Mouse (Mus musculus) brain, embryonic 14.5 days (tissue): Measurements from ENCODE around the gene Tnk2.

Experiments
- CTCF ChIP-seq: fragments of 200-500 bp; IDR thresholded peaks from 2 replicates; pipeline ENCODE4 v1.5.1; 2012; ENCODE audit warnings: inconsistent platforms, mild to moderate bottlenecking, moderate library complexity, borderline replicate concordance; ENCODE audit not compliant: insufficient read depth, insufficient read length; ENCODE audit errors: extremely low read depth
- POLR2A ChIP-seq: fragments of 200-500 bp; IDR thresholded peaks from 2 replicates; pipeline ENCODE4 v1.6.1; 2012; ENCODE audit warnings: mild to moderate bottlenecking, inconsistent platforms, borderline replicate concordance; ENCODE audit not compliant: poor library complexity, insufficient read depth, insufficient read length, severe bottlenecking; ENCODE audit errors: extremely low read depth

DNA sequence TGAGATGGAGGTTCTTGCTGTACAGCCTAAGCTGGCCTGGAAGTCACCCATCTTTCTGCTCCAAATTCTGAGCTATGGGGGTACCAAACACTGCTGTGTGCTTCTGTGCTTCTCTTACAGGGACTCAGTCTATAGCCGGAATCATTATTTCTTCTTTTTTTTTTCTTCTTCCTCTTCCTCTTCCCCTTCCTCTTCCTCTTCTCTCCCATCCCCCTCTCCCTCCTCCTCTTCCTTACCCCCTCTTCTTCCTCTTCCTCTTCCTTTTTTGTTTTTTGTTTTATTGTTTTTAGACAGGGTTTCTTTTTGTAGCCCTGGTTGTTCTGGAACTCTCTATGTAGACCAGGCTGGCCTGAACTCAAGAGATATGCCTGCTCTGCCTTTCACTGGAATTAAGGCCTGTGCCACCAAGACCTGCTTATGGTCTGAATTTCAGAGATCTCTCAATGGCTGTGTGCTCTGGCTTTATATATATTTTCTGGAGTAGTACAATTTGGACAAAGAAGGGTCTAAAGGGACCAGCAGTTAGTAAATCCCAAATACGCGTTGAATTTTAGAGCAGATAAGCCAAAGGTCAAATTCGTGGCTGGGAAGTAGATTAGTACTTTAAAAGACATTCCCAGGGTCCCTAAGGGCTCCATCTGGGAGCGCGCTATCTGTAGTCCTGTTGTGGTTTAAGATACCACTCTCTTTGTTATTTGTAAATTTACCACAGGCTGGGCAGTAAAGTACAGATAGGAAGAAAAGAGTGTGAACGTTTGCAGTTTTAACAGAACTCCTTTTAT, 35.9 kb upstream of the Tnk2 start:
- TF ChIP-seq POLR2A (no peak), CTCF (no peak)
